Mouse (Mus musculus) myocyte (in vitro differentiated cells): ENCODE data around the gene Rex1bd.

Source experiments
- E2F4 ChIP-seq: IDR thresholded peaks from one replicate; pipeline ENCODE4 v1.6.1; 2011; ENCODE audit warnings: mild to moderate bottlenecking, control low read depth, moderate library complexity; ENCODE audit not compliant: insufficient read depth
- MYOG ChIP-seq, 3 experiments: IDR thresholded peaks; one replicate each; pipeline ENCODE4 v1.6.1; 2011; ENCODE audit warnings: control low read depth in 2 of 3, low read depth in 2 of 3, mild to moderate bottlenecking in 2 of 3; ENCODE audit not compliant: insufficient read length in 2 of 3, control insufficient read depth in 1 of 3, insufficient read depth in 1 of 3
- POLR2A ChIP-seq: IDR thresholded peaks from one replicate; pipeline ENCODE4 v1.6.1; 2011; ENCODE audit warnings: low read depth, mild to moderate bottlenecking, control low read depth, moderate library complexity; ENCODE audit not compliant: insufficient read length
- TCF12 ChIP-seq: IDR thresholded peaks from one replicate; pipeline ENCODE4 v1.6.1; 2011; ENCODE audit warnings: mild to moderate bottlenecking, control low read depth; ENCODE audit not compliant: poor library complexity, insufficient read depth, severe bottlenecking
- USF1 ChIP-seq: IDR thresholded peaks from one replicate; pipeline ENCODE4 v1.6.1; 2011; ENCODE audit warnings: low read depth, mild to moderate bottlenecking, control low read depth, moderate library complexity

GRCm38 (mm10) chr8:70553740-70554139 lies 47.2 kb upstream of the Rex1bd start:
- TF ChIP-seq MYOG (IDR thresholded peaks at IDR 0.05; ENCODE audit: control insufficient read depth in 1 of 3, insufficient read depth in 1 of 3, insufficient read length in 2 of 3, low read depth in 2 of 3) (no peak), TCF12 (no peak), POLR2A (no peak), USF1 (no peak), E2F4 (no peak)
